Comparison of ENCODE assay signal across 9 mouse cellular contexts in the genomic region with DNA sequence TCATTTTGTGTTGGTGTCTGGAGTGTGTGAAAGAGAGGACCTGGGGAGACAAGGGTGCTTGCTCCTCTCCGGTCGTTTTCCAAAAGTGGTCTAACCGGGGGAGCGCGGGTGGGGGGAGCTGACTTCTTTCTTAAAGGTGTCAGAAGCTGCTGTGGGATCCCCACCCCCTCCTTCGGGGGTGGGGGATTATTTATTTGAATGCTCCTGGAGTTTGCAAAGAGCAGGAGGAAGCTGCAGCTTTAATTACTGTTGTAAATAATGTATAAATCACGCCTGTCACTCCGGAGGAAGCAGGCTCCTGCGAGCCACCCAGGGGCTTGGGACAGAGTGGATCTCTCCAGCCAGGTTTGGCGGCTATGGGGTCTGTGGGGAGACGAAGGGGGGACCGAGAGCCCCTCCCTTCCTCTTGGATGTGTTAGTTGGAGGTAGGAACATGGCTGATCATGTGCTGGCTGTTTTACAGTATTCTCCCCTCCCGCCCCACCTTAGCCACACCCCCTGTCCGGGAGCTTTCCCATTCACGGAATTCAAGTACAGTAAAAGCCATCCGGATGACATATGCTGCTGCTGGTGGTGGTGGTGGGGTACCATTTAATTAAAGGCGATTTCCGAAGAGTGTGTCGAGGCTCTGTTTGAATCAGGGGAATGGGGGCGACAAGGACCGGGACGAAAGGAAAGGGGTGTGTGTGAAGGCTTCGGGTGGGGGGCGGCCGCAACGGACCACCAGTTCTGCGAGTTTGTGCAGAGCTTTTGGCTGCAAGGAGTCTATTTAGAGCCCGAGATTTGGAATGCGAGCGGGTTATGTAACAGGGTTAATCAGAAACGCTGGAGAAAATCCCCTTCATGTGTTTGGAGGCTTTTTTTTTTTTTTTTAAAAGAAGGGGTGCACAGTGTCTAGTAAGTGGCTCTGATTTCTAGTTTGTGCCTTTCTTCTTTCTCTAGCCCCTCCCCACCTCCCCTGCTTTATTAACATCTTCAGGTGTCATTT. TPM values are rescaled to one million over a fixed set of nuclear protein-coding genes. Genes with fewer than 3 reads are reported as not detected.
A peak's percentile ranks its signal among the peaks of the same experiment; 100 is the strongest.
DNase-seq lines count a peak whose midpoint lies in the region; ATAC-seq and TF ChIP-seq lines count a peak whose summit lies in the region.
"Had no signal": no experiment of that assay in that cellular context is flagged by ENCODE, and none has a peak within 500 bp of the region (broad histone marks: within the 10 kb centered on the region; RNA-seq: fewer than 3 reads in every experiment).

No protein-coding gene starts in this region.

- TF ChIP-seq CTCF in E14TG2a.4 (conservative IDR thresholded peaks at IDR 0.05; ENCODE audit: low read length) = no peak
- no peak for TF ChIP-seq CTCF in forebrain, postnatal 0 days (IDR thresholded peaks at IDR 0.05; ENCODE audit: low read depth)
- TF ChIP-seq CTCF in lung, postnatal 0 days (IDR thresholded peaks at IDR 0.05) = no peak

- peak overlapping the region; percentile 70 for H3K9ac ChIP-seq in forebrain, postnatal 0 days
- H3K9ac ChIP-seq in lung, postnatal 0 days (replicated peaks; ENCODE audit: low read depth) = peak overlapping the region; percentile 27; the same call in 1 of the 2 replicates

- peak overlapping the region; percentile 93 for H3K4me3 ChIP-seq in E14TG2a.4 (replicated peaks; ENCODE audit: low read length)
- H3K4me3 ChIP-seq in forebrain, postnatal 0 days (ENCODE audit: low read depth, low read length) = peak overlapping the region; percentile 88
- peak overlapping the region; percentile 86 for H3K4me3 ChIP-seq in hindbrain, embryonic 10.5 days
- H3K4me3 ChIP-seq in lung, postnatal 0 days (ENCODE audit: low read depth, low read length) = peak overlapping the region; percentile 78

- H3K36me3 ChIP-seq in E14TG2a.4 (ENCODE audit: insufficient read depth, low read length) = no peaks in the 10 kb centered on the region
- H3K36me3 ChIP-seq in forebrain, postnatal 0 days (ENCODE audit: insufficient read depth) = no peaks in the 10 kb centered on the region
- H3K36me3 ChIP-seq in hindbrain, embryonic 10.5 days = no peaks in the 10 kb centered on the region
- no peaks in the 10 kb centered on the region for H3K36me3 ChIP-seq in lung, postnatal 0 days (ENCODE audit: insufficient read depth, low read length)

- no peak for ATAC-seq in forebrain, postnatal 0 days
- ATAC-seq in lung, postnatal 0 days = peak; percentile 2; the same call in 1 of the 2 replicates

- peaks cover 24% of the 10 kb centered on the region for H3K4me1 ChIP-seq in E14TG2a.4 (replicated peaks; ENCODE audit: low read depth, low read length)
- H3K4me1 ChIP-seq in forebrain, postnatal 0 days (ENCODE audit: insufficient read depth) = 0 out of 2 replicates have a peak, but pooled peaks cover 10% of the 10 kb centered on the region
- peaks cover 23% of the 10 kb centered on the region for H3K4me1 ChIP-seq in hindbrain, embryonic 10.5 days (replicated peaks)
- peaks cover 5% of the 10 kb centered on the region; the same call in 1 of the 2 replicates for H3K4me1 ChIP-seq in lung, postnatal 0 days (ENCODE audit: insufficient read depth, low read depth, low read length)

- WGBS in forebrain, postnatal 0 days = under 1% methylated on average over 31 of the region's 31 CpGs
- WGBS in hindbrain, embryonic 10.5 days = 2% methylated on average over 31 of the region's 31 CpGs
- 3% methylated on average over 31 of the region's 31 CpGs for WGBS in lung, postnatal 0 days

- TF ChIP-seq EP300 in lung, postnatal 0 days (IDR thresholded peaks at IDR 0.05) = no peak

- DNase-seq in cerebellum, adult 18-20 months = peak; percentile 76 to 84
- peak; percentile 16 for DNase-seq in forebrain, postnatal 0 days
- DNase-seq in hindbrain, embryonic 10.5 days (ENCODE audit: low spot score) = peak; percentile 26
- peak; percentile 22 to 27 for DNase-seq in layer of hippocampus, postnatal 36 days
- peak; percentile 44 for DNase-seq in lung, postnatal 0 days (ENCODE audit: low spot score)
- DNase-seq in right cerebral cortex, adult 2 months (ENCODE audit: low spot score in 2 of 2) = peak; percentile 57
- no peak for DNase-seq in thymus, postnatal 25 days

- H3K4me2 ChIP-seq in forebrain, postnatal 0 days (ENCODE audit: low read depth) = peak overlapping the region; percentile 96
- peak overlapping the region; percentile 85 for H3K4me2 ChIP-seq in lung, postnatal 0 days (replicated peaks; ENCODE audit: low read depth, low read length)

- no peak overlapping the region for H3K27ac ChIP-seq in forebrain, postnatal 0 days (ENCODE audit: low read depth, low read length)
- peak overlapping the region; percentile 96 for H3K27ac ChIP-seq in hindbrain, embryonic 10.5 days
- H3K27ac ChIP-seq in lung, postnatal 0 days (ENCODE audit: low read length) = no peak overlapping the region

- H3K27me3 ChIP-seq in E14TG2a.4 (ENCODE audit: insufficient read depth, low read length) = peaks cover 57% of the 10 kb centered on the region
- H3K27me3 ChIP-seq in forebrain, postnatal 0 days (ENCODE audit: insufficient read depth, low read length) = peaks cover 2% of the 10 kb centered on the region; the same call in 1 of the 2 replicates
- peaks cover 22% of the 10 kb centered on the region for H3K27me3 ChIP-seq in hindbrain, embryonic 10.5 days (ENCODE audit: insufficient read depth, poor library complexity, severe bottlenecking)
- H3K27me3 ChIP-seq in lung, postnatal 0 days (replicated peaks; ENCODE audit: insufficient read depth, low read length) = no peaks in the 10 kb centered on the region
- H3K27me3 ChIP-seq: CH12.LX had no signal

- H3K9me3 ChIP-seq in E14TG2a.4 (ENCODE audit: low read length) = no peaks in the 10 kb centered on the region
- H3K9me3 ChIP-seq in forebrain, postnatal 0 days (ENCODE audit: low read length) = no peaks in the 10 kb centered on the region
- no peaks in the 10 kb centered on the region for H3K9me3 ChIP-seq in hindbrain, embryonic 10.5 days
- no peaks in the 10 kb centered on the region for H3K9me3 ChIP-seq in lung, postnatal 0 days (ENCODE audit: low read length)

RNA-seq across cellular contexts. Expression of gene Rora, which starts 1.7 kb away (rescaled TPM):
- total RNA-seq in forebrain, postnatal 0 days (2014; rRNA removed) = 8.5 and 9.8 TPM in 2 replicates
- 12.0 and 23.9 TPM in 2 replicates for polyA plus RNA-seq in forebrain, postnatal 0 days (2015; fragmentation: Nextera tagmentation; extraction: Ambion mirVana)
- polyA plus RNA-seq in hindbrain, embryonic 10.5 days (2016; fragmentation: Nextera tagmentation; extraction: Ambion mirVana) = 4.2 and 4.8 TPM in 2 replicates
- 10 to 100 TPM; 30.2 to 35.3 TPM for total RNA-seq in layer of hippocampus, postnatal 36 days (2021)
- polyA plus RNA-seq in lung, postnatal 0 days (2015; fragmentation: Nextera tagmentation; extraction: Ambion mirVana) = 18.8 and 20.6 TPM in 2 replicates
